Mouse (Mus musculus): Measurements from ENCODE around the gene Trpm3. TPM values are rescaled to one million over a fixed set of nuclear protein-coding genes. Genes with fewer than 3 reads are reported as not detected.

The Trpm3 gene
- 1.9 and 2.3 TPM in 2 replicates for polyA plus RNA-seq (2014; fragmentation: Nextera tagmentation; extraction: Ambion mirVana)

GRCm38 (mm10) chr19:22138590-22139421, at the start of gene Trpm3:
Gene Trpm3, plus strand, starts transcription at chr19:22139046.
- Histone ChIP-seq H3K27ac (ENCODE audit: low read depth) (no peak within 1 kb of the TSS), H3K4me3 (ENCODE audit: low read depth, low read length) (0 out of 2 replicates have a peak within 1 kb of the TSS, but pooled peaks have one; percentile 14)

DNA sequence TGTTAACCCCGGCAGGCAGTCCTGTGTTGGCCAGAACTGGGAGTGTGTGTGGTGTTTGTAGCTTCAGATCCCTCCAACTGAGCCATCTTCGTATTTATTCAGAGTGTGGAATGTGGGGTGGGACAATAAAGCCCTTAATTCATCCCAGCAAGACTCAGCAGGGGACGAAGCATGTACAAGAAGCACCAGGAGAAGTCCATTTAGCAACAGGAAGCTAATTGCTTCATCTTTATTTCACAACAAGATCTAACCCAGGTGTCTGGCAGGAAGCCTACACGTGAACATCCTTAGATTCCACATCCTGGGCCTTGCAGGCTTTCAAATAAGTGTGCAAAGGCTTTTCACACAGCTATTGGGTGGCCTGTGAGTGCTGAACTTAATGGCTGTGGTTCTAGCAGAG, 38.3 kb upstream of the Trpm3 start:
- Histone ChIP-seq H3K4me1 (ENCODE audit: insufficient read depth) (no peaks in the 10 kb centered on the region), H3K4me2 (no peak overlapping the region), H3K27me3 (ENCODE audit: insufficient read depth, low read length) (no peaks in the 10 kb centered on the region), H3K9me3 (ENCODE audit: low read depth, low read length) (no peaks in the 10 kb centered on the region), H3K27ac (ENCODE audit: low read depth) (no peak overlapping the region), H3K9ac (no peak overlapping the region), H3K36me3 (ENCODE audit: insufficient read depth) (no peaks in the 10 kb centered on the region), H3K4me3 (ENCODE audit: low read depth, low read length) (no peak overlapping the region)
- DNase-seq (no peak), ATAC-seq (ENCODE audit: insufficient read depth) (no peak)
- no peak for TF ChIP-seq CTCF (IDR thresholded peaks at IDR 0.05; ENCODE audit: low read depth)
- WGBS = 42% methylated on average over 4 of the region's 4 CpGs

More at GRCm38 (mm10) chr19:22138590-22139421, at the start of gene Trpm3:
- no peaks in the 10 kb centered on the region for H3K4me1 ChIP-seq (ENCODE audit: insufficient read depth)
- WGBS = under 1% methylated on average over 39 of the region's 39 CpGs
- H3K36me3 ChIP-seq (ENCODE audit: insufficient read depth) = no peaks in the 10 kb centered on the region
- no peaks in the 10 kb centered on the region for H3K9me3 ChIP-seq (ENCODE audit: low read depth, low read length)
- H3K9ac ChIP-seq = no peak within 1 kb of the TSS
- peak; percentile 90 for ATAC-seq (ENCODE audit: insufficient read depth)
- TF ChIP-seq CTCF (IDR thresholded peaks at IDR 0.05; ENCODE audit: low read depth) = peak; percentile 23; the same call in 1 of the 2 replicates
- H3K4me2 ChIP-seq = peak within 1 kb of the TSS; percentile 45
- peak; percentile 93 for DNase-seq
- no peaks in the 10 kb centered on the region for H3K27me3 ChIP-seq (ENCODE audit: insufficient read depth, low read length)

DNA sequence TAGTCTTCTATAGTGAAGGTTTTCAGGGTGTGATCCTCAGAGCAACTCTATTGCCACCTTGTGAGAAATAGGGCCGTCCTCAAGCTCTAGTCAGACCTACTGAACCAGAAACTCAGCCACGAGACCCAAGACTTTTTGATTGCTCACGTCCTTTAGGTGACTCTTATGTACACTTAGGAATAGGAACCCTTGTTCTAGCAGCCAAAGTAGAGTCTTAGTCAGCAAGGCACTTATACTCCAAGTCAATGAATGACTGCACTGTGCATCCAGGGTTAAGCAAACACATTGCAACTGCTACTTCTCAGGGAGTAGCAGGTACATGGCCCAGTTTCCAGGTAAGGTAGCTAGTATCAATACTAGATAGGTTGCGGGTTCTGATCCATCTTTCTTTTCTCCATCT, 35.0 kb upstream of the Trpm3 start:
- WGBS = 70% methylated on average over 4 of the region's 4 CpGs
- H3K27ac ChIP-seq (ENCODE audit: low read depth) = no peak overlapping the region

GRCm38 (mm10) chr19:22104848-22105484, 33.9 kb upstream of the Trpm3 start:
- H3K4me3 ChIP-seq (ENCODE audit: low read depth, low read length) = no peak overlapping the region
- H3K27ac ChIP-seq (ENCODE audit: low read depth) = no peak overlapping the region
- H3K27me3 ChIP-seq (ENCODE audit: insufficient read depth, low read length) = no peaks in the 10 kb centered on the region
- H3K4me1 ChIP-seq (ENCODE audit: insufficient read depth) = no peaks in the 10 kb centered on the region
- ATAC-seq (ENCODE audit: insufficient read depth) (no peak), DNase-seq (no peak)
- no peaks in the 10 kb centered on the region for H3K9me3 ChIP-seq (ENCODE audit: low read depth, low read length)
- H3K36me3 ChIP-seq (ENCODE audit: insufficient read depth) = no peaks in the 10 kb centered on the region
- WGBS = 70% methylated on average over 7 of the region's 7 CpGs
- H3K9ac ChIP-seq = no peak overlapping the region
- no peak overlapping the region for H3K4me2 ChIP-seq
- TF ChIP-seq CTCF (IDR thresholded peaks at IDR 0.05; ENCODE audit: low read depth) = no peak

More for the DNA sequence above, 35.0 kb upstream of the Trpm3 start:
- Histone ChIP-seq H3K27me3 (ENCODE audit: insufficient read depth, low read length) (no peaks in the 10 kb centered on the region), H3K9me3 (ENCODE audit: low read depth, low read length) (no peaks in the 10 kb centered on the region), H3K4me1 (ENCODE audit: insufficient read depth) (no peaks in the 10 kb centered on the region), H3K9ac (no peak overlapping the region), H3K36me3 (ENCODE audit: insufficient read depth) (no peaks in the 10 kb centered on the region), H3K4me3 (ENCODE audit: low read depth, low read length) (no peak overlapping the region), H3K4me2 (no peak overlapping the region)
- peak; percentile 8 for DNase-seq
- no peak for TF ChIP-seq CTCF (IDR thresholded peaks at IDR 0.05; ENCODE audit: low read depth)
- no peak for ATAC-seq (ENCODE audit: insufficient read depth)

DNA sequence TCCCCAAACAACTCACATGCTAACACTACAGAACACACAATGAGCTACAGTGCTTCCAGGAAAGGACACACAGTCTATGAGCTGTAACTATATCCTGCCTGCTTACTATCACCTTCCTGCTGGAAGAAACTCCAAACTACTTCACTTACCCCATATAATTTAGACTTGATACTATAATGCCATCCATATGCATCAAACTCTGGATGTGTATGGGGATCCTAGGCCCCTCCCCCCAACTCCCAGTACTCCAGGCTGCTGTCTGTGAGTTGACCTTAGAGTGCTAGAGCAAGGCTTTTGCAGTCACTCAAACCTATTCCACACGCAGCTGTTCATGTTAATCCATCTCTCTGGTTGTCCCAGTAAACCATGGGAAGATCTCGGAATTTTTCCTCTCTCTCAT, 33.2 kb upstream of the Trpm3 start:
- H3K9ac ChIP-seq = no peak overlapping the region
- DNase-seq = no peak
- H3K27me3 ChIP-seq (ENCODE audit: insufficient read depth, low read length) = no peaks in the 10 kb centered on the region
- H3K27ac ChIP-seq (ENCODE audit: low read depth) = no peak overlapping the region
- H3K4me1 ChIP-seq (ENCODE audit: insufficient read depth) = no peaks in the 10 kb centered on the region
- ATAC-seq (ENCODE audit: insufficient read depth) = no peak
- H3K4me3 ChIP-seq (ENCODE audit: low read depth, low read length) = no peak overlapping the region
- no peak for TF ChIP-seq CTCF (IDR thresholded peaks at IDR 0.05; ENCODE audit: low read depth)
- H3K4me2 ChIP-seq = no peak overlapping the region
- 48% methylated on average over 2 of the region's 2 CpGs for WGBS
- H3K9me3 ChIP-seq (ENCODE audit: low read depth, low read length) = no peaks in the 10 kb centered on the region
- H3K36me3 ChIP-seq (ENCODE audit: insufficient read depth) = no peaks in the 10 kb centered on the region

- Histone ChIP-seq H3K4me1 (ENCODE audit: insufficient read depth) (no peaks in the 10 kb centered on the region), H3K27ac (ENCODE audit: low read depth) (no peak overlapping the region), H3K36me3 (ENCODE audit: insufficient read depth) (no peaks in the 10 kb centered on the region), H3K9ac (no peak overlapping the region), H3K4me2 (no peak overlapping the region), H3K9me3 (ENCODE audit: low read depth, low read length) (no peaks in the 10 kb centered on the region), H3K27me3 (ENCODE audit: insufficient read depth, low read length) (no peaks in the 10 kb centered on the region), H3K4me3 (ENCODE audit: low read depth, low read length) (no peak overlapping the region)
- ATAC-seq (ENCODE audit: insufficient read depth) = peak; percentile 54; the same call in 1 of the 2 replicates
- WGBS = 59% methylated on average over 8 of the region's 8 CpGs
- no peak for TF ChIP-seq CTCF (IDR thresholded peaks at IDR 0.05; ENCODE audit: low read depth)
- peak; percentile 56 for DNase-seq
Measured at GRCm38 (mm10) chr19:22108893-22109463, 29.9 kb upstream of the Trpm3 start.

DNA sequence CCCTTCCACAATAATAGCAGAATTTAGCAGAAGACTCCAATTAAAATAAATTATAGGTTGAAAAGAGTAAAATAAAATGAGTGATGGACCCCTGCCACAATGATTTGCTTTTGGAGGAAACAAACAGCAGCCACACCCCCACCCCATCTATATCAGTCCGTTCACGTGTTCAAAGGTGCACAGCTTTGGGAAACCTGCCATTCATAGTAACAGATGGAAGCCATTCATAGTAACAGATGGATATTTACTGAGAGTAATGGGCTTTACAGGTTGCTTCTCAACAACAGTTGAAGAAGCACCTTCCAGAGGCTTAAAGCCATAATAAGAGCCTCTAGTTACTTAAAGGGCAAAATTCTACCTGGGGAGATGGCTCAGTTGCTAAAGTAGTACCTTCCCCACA, 17.9 kb upstream of the Trpm3 start:
- Histone ChIP-seq H3K9me3 (ENCODE audit: low read depth, low read length) (no peaks in the 10 kb centered on the region), H3K4me1 (ENCODE audit: insufficient read depth) (no peaks in the 10 kb centered on the region), H3K27ac (ENCODE audit: low read depth) (no peak overlapping the region), H3K27me3 (ENCODE audit: insufficient read depth, low read length) (no peaks in the 10 kb centered on the region), H3K4me3 (ENCODE audit: low read depth, low read length) (no peak overlapping the region), H3K36me3 (ENCODE audit: insufficient read depth) (no peaks in the 10 kb centered on the region), H3K9ac (no peak overlapping the region), H3K4me2 (no peak overlapping the region)
- 90% methylated on average over 2 of the region's 2 CpGs for WGBS
- no peak for TF ChIP-seq CTCF (IDR thresholded peaks at IDR 0.05; ENCODE audit: low read depth)
- ATAC-seq (ENCODE audit: insufficient read depth) (no peak), DNase-seq (no peak)

Measured in lung, embryonic 14.5 days (tissue).